Mouse (Mus musculus) G1E (cell line): Measurements from ENCODE around the gene Crim1. TPM values are rescaled to one million over a fixed set of nuclear protein-coding genes. Genes with fewer than 3 reads are reported as not detected.

ENCODE experiments used
- ATAC-seq: 2 replicates; pipeline ENCODE4 v1.8.0; 2016; ENCODE audit warnings: mild to moderate bottlenecking; ENCODE audit not compliant: insufficient number of reproducible peaks, poor library complexity, low FRiP score, severe bottlenecking; ENCODE audit errors: extremely low read depth
- DNase-seq: peaks from one replicate; pipeline ENCODE4 v3.0.0; 2012; ENCODE audit warnings: low spot score
- H3K27me3 ChIP-seq: 2 replicates; pipeline ENCODE4 v1.6.1; 2012; ENCODE audit warnings: mild to moderate bottlenecking, low read length, inconsistent platforms; ENCODE audit not compliant: insufficient read depth
- H3K36me3 ChIP-seq: replicated peaks from 2 replicates; pipeline ENCODE3; 2012; ENCODE audit warnings: mild to moderate bottlenecking, inconsistent platforms
- H3K4me1 ChIP-seq: 2 replicates; pipeline ENCODE4 v1.6.1; 2012; ENCODE audit warnings: low read depth, low read length, inconsistent platforms, mixed read lengths; ENCODE audit not compliant: insufficient read depth
- H3K4me3 ChIP-seq: 2 replicates; pipeline ENCODE4 v1.5.1; 2012; ENCODE audit warnings: low read depth, mild to moderate bottlenecking, inconsistent platforms, low read length, moderate library complexity, mixed read lengths
- H3K9me3 ChIP-seq: replicated peaks from 2 replicates; pipeline ENCODE4 v1.6.1; 2012; ENCODE audit warnings: inconsistent platforms
- CTCF ChIP-seq: IDR thresholded peaks from 2 replicates; pipeline ENCODE4 v1.5.1; 2012; ENCODE audit warnings: low read depth, low read length, inconsistent platforms, mixed read lengths
- GATA1 ChIP-seq: IDR thresholded peaks from 2 replicates; pipeline ENCODE4 v1.6.1; 2012; ENCODE audit warnings: borderline replicate concordance, low read length, inconsistent platforms, mixed read lengths
- GATA2 ChIP-seq: IDR thresholded peaks from 2 replicates; pipeline ENCODE4 v1.6.1; 2012; ENCODE audit warnings: low read depth, low read length, inconsistent platforms, borderline replicate concordance
- POLR2AphosphoS5 ChIP-seq: IDR thresholded peaks from 2 replicates; pipeline ENCODE4 v1.6.1; 2012; ENCODE audit warnings: low read depth, low read length, inconsistent platforms; ENCODE audit not compliant: insufficient replicate concordance
- TAL1 ChIP-seq: conservative IDR thresholded peaks from 2 replicates; pipeline ENCODE4 v1.6.1; 2012; ENCODE audit warnings: low read depth, low read length, inconsistent platforms, mixed read lengths
- polyA plus RNA-seq: library from polyadenylated mRNA; stranded (reverse); fragments of >175 nt; gene quantifications from 2 replicates; pipeline ENCODE4 v1.2.3, GENCODE M21; 2012
- total RNA-seq, 2 experiments: library from RNA; stranded (forward) in 1 of 2; stranded (reverse) in 1 of 2; fragments of 200-1000 nt in 1 of 2; fragments of >200 nt in 1 of 2; fragmentation: Nextera tagmentation in 1 of 2; gene quantifications; 2 replicates each; pipeline ENCODE4 v1.2.3; 2014 to 2017

The Crim1 gene
- total and polyA plus RNA-seq, 3 experiments: 20.3 to 37.8 (median 21.9) TPM

- H3K36me3 ChIP-seq: peaks cover 51% of the 10 kb centered on the region
- no peaks in the 10 kb centered on the region for H3K27me3 ChIP-seq
- H3K4me3 ChIP-seq: peak overlapping the region; percentile 10; the same call in 1 of the 2 replicates
- H3K9me3 ChIP-seq: no peaks in the 10 kb centered on the region
- peaks cover 66% of the 10 kb centered on the region for H3K4me1 ChIP-seq
- DNase-seq (no peak), ATAC-seq (no peak)
- no peak for TF ChIP-seq GATA2
Measured at GRCm38 (mm10) chr17:78268591-78268990, 68.5 kb downstream of the Crim1 start.

GRCm38 (mm10) chr17:78269311-78269710 is 69.3 kb downstream of the Crim1 start:
- peaks cover 72% of the 10 kb centered on the region for H3K4me1 ChIP-seq
- peaks cover 54% of the 10 kb centered on the region for H3K36me3 ChIP-seq
- no peaks in the 10 kb centered on the region for H3K27me3 ChIP-seq
- ATAC-seq (no peak), DNase-seq (no peak)
- H3K4me3 ChIP-seq: peak overlapping the region; percentile 32; the same call in 1 of the 2 replicates
- TF ChIP-seq CTCF: no peak
- TF ChIP-seq GATA2: no peak
- no peak for TF ChIP-seq GATA1
- TF ChIP-seq TAL1: no peak
- TF ChIP-seq POLR2AphosphoS5: no peak
- H3K9me3 ChIP-seq: no peaks in the 10 kb centered on the region

GRCm38 (mm10) chr17:78270019-78270418 is 70.0 kb downstream of the Crim1 start:
- DNase-seq (no peak), ATAC-seq (no peak)
- Histone ChIP-seq H3K36me3 (peaks cover 50% of the 10 kb centered on the region), H3K4me1 (peaks cover 68% of the 10 kb centered on the region), H3K4me3 (no peak overlapping the region), H3K27me3 (no peaks in the 10 kb centered on the region), H3K9me3 (no peaks in the 10 kb centered on the region)
- no peak for TF ChIP-seq POLR2AphosphoS5
- TF ChIP-seq GATA1: no peak
- TF ChIP-seq TAL1: no peak
- no peak for TF ChIP-seq CTCF
- no peak for TF ChIP-seq GATA2

- H3K36me3 ChIP-seq: peaks cover 45% of the 10 kb centered on the region
- TF ChIP-seq GATA1 (no peak), TAL1 (no peak)
- ATAC-seq: no peak
- no peaks in the 10 kb centered on the region for H3K9me3 ChIP-seq
- no peaks in the 10 kb centered on the region for H3K27me3 ChIP-seq
- DNase-seq: no peak
- H3K4me3 ChIP-seq: no peak overlapping the region
- peaks cover 66% of the 10 kb centered on the region for H3K4me1 ChIP-seq
Measured at GRCm38 (mm10) chr17:78271731-78272130, 71.7 kb downstream of the Crim1 start.

- H3K36me3 ChIP-seq: peaks cover 47% of the 10 kb centered on the region
- no peak overlapping the region for H3K4me3 ChIP-seq
- no peaks in the 10 kb centered on the region for H3K27me3 ChIP-seq
- no peak for DNase-seq
- H3K9me3 ChIP-seq: no peaks in the 10 kb centered on the region
- H3K4me1 ChIP-seq: peaks cover 62% of the 10 kb centered on the region
- TF ChIP-seq POLR2AphosphoS5: no peak
- TF ChIP-seq TAL1: no peak
- no peak for TF ChIP-seq GATA2
- no peak for TF ChIP-seq CTCF
- TF ChIP-seq GATA1: no peak
- no peak for ATAC-seq
Measured at GRCm38 (mm10) chr17:78272142-78272541, 72.1 kb downstream of the Crim1 start.

GRCm38 (mm10) chr17:78272713-78273483 is 72.8 kb downstream of the Crim1 start:
- TF ChIP-seq CTCF (no peak), GATA1 (no peak), TAL1 (no peak), POLR2AphosphoS5 (no peak), GATA2 (no peak)
- peaks cover 59% of the 10 kb centered on the region for H3K4me1 ChIP-seq
- no peak for DNase-seq
- no peak for ATAC-seq
- H3K4me3 ChIP-seq: no peak overlapping the region
- peaks cover 49% of the 10 kb centered on the region for H3K36me3 ChIP-seq
- H3K27me3 ChIP-seq: no peaks in the 10 kb centered on the region
- no peaks in the 10 kb centered on the region for H3K9me3 ChIP-seq

- H3K36me3 ChIP-seq: peaks cover 55% of the 10 kb centered on the region
- no peak for DNase-seq
- no peaks in the 10 kb centered on the region for H3K27me3 ChIP-seq
- no peak for TF ChIP-seq POLR2AphosphoS5
- TF ChIP-seq TAL1: no peak
- TF ChIP-seq GATA2: no peak
- no peak for TF ChIP-seq CTCF
- no peak for TF ChIP-seq GATA1
- no peak for ATAC-seq
- H3K9me3 ChIP-seq: no peaks in the 10 kb centered on the region
- no peak overlapping the region for H3K4me3 ChIP-seq
- peaks cover 53% of the 10 kb centered on the region for H3K4me1 ChIP-seq
Measured at GRCm38 (mm10) chr17:78273875-78274274, 73.8 kb downstream of the Crim1 start.
